Mouse (Mus musculus) urinary bladder, postnatal 36 days (tissue): Measurements from ENCODE around the gene B4galt5.
"Not testable (repeated sequence)": the region's sequence is repeated elsewhere in the genome, so short reads cannot be mapped to it uniquely, and the experiment has no call there.

Experiments used
- DNase-seq, 2 experiments: peaks; one replicate each; pipeline ENCODE4 v3.0.0; 2022; ENCODE audit warnings: low spot score in 2 of 2, mixed read lengths in 1 of 2

B4galt5 gene

DNA sequence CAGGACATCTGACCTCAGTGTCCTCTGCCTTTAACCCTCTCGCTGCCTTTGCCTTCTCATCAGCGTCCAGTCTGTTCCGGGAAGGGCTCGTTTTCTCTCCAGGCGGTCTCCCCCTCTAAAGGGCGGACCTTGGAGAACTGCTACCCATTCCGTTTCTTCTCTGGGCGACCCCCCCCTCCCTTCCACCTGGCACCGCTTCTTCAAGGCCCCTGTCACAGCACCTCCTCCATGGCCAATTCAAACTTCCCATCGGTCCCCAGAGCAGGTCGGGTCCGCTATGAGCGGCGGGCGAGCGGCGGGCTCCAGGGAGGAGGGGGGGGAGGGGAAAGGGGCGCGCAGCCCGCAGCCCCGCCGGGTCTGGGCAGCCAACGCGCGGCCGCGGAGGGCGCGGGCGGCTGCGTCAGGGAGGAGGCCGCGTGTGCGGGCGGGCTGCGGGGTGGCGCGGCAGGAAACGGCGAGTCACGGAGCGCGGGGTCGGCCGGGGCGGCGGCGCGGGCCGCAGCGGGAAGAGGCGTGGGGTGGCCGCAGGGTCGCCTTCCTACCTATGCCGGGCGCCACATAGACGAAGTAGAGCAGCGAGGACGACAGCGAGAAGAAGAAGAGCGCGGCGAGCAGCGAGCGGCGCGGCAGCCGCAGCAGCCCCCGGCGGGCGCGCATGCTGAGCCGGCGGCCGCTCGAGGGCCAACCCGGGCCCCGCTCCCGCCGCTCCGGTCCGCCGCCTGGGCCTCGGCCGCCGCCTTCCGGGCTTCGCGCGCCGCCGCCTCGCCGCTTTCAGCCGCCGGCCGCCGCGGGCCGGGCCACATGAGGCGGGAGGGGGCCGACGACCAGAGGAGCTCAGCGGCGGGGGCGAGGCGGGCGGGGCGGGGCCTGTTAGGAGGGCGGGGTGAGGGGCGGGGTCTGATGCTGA is at the start of gene B4galt5:
TSS of gene B4galt5 (minus strand) at position 808 of the 907 bp plus-strand sequence.
- peak in 1 of 2 experiments; percentile 45 for DNase-seq

DNA sequence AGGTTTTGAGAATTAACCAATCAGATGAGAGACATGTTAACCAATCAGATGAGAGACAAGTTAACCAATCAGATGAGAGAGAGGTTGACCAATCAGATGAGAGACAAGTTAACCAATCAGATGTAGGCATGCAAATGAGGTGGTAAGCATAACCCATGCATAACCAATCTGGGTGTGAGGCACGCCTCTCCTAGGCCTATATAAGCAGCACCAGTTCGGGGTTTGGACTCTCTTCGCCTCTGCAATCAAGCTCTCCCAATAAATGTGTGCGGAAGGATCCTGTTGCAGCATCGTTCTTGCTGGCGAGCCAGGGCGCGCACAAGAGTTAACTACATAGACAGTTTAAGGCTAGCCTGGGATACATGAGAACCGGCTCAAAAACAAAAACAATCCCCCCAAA is 47.4 kb upstream of the B4galt5 start:
- DNase-seq, result not testable (repeated sequence)

DNA sequence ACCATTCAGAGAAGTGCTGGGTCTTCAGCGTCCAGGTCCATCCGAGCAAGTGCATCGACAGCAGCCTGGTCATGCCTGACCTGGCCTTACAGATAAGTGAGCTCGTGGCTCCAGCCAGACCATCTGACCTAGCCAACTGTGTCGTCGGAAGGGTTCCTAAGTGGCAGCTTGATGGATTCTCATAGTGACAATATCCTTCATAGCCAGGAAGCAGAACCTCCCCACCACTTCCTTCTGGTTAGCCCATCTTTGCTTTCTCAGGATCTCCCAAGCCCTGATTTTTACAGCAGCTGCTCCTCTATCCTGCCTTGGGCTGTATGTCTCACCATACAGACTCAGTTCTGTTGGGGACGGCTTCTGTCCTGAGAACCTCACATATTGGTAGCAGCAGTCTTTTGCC is 45.4 kb upstream of the B4galt5 start:
- no peak for DNase-seq

DNA sequence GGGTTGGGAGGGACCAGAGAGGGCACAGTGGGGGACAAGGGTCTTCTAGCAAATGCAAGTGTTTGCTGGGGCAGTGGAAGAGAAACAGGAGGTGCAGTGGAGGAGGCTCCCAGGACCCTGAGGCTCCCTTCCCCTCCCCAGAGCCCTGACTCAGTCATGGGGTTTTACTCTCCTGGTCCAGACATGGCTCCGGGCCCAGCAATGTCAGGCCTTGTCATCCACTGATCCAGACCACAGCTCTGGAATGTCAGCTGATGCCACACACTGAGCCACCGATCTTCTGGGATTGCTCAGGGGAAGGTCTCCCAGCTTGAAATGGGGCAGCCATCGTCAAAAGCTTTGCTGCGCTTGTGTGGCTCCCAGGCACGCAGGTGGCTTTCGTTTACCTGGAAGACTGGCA is 38.0 kb upstream of the B4galt5 start:
- DNase-seq, result no peak

DNA sequence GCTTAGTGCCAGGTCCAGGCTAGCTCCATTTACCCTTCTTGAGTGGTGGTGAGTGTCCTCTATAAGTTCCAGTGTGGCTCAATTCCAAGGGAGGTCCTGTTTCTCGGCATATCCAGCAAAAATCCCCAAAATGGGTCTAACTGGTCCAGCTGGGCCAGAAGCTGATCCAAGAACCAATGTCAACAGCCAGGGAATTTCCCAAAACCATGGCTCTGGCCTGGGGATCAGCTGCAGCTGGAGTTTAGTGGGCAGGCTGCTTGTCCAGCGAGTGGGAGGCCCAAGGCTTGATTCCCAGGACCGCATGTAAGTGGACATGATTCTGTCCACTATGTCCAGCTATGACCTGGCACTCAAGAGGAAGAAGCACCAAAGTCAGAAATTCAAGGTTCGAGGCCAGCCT is 37.5 kb upstream of the B4galt5 start:
- no peak for DNase-seq

DNA sequence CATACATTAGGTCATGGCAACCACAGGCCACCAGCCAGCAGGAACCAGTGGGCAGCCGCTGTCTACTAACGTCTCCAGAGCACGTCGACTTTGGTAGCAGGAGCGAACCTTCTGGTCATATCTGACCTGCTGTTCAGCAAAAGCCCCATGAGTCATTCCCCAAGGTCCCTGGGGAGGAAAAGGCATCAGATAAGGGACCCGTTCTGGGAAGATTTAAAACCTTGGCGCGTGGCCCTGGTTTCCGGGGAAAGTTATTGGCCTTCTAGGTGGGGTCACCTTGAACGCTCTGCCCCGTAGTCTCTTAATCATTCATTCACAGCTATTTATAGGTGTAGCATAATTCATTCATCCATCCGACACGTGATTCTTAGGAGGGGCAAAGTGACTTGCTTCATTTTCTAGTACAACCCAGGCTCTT is 34.7 kb upstream of the B4galt5 start:
- peak; percentile 71 to 76 for DNase-seq

DNA sequence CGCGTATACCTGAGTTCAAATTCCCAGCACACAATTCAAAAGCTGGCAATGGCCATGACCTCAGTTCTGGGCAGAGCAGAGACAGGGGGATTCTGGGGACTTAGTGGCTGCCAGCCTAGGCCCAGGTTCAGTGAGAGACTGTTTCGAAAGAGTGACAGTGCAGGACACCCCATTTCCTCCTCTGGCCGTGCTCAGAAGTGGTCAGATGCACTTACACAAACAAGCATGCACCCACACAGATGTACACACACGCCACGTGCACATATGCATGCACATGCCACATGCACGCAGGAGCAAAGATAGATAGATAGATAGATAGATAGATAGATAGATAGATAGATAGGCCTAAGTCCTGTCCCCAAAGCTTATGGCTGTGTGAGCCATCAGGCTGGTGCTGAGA is 33.4 kb upstream of the B4galt5 start:
- DNase-seq, result no peak

DNA sequence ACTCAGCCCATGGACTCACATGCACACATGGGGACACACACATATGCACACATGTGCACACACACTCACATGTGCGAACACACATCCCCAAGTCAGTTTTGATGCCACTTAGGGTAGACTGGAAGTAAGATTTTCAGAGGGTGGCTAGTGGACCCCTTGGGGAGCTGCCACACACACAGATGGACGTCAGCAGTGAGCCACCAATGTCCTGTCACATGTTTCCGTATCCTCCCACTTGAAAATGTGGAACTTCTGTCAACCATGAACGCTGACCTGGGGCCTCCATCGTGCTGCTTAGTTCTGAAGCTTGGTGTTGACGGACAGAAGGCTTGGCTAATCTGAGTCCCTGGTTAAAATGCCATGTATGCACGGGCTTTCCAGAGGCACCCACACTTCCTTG is 32.6 kb upstream of the B4galt5 start:
- no peak for DNase-seq

DNA sequence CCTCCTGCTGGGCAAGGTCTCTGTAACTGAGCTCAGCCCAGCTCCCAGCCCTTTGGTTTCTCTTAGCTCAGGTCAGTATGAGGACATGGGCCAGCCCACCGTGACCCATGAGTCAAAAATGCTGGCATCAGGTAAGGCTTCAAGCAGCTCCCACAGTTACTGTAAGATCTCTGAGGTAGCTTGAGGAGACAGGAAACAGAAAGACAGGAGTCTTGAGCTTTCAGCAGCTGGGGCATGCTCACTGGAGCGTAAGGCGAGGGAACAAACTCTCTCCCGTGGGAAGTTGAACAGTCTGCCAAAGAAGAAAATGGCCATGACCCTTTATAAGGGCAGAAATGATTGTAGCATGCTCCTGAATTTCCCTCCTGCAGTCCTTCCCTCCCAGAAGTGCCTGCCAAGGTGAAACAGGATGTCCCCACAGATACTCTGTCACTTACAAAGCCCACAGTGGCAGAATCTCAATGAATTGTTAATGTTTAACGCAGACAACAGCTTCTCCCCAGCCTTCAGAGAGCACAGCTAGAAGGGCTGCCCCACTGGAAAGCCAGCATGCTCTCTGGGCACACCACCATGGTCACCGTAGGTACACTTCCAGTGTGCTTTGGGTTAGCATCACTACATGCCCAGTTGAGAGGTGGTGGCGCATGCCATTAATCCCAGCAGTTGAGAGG is 31.8 kb upstream of the B4galt5 start:
- no peak for DNase-seq

DNA sequence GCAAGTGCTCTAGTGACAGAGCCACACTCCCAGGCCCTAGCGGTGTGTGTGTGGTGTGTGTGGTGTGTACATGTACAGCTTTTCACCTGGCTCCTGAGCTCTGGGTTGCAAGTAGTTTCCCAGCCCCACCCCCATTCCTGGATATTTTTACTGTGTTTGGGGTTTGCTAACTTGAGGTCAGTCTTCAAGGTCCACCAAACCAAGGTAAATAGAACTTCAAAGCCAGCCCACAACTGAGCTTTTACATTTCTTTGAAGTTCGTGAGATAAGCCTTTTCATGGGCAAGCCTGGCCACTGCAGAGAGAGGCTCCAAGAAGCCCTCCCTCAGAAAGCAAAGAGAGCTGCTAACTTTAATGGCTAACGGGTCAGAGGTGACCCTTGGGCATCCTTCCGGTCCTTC is 30.0 kb upstream of the B4galt5 start:
- DNase-seq, result no peak

DNA sequence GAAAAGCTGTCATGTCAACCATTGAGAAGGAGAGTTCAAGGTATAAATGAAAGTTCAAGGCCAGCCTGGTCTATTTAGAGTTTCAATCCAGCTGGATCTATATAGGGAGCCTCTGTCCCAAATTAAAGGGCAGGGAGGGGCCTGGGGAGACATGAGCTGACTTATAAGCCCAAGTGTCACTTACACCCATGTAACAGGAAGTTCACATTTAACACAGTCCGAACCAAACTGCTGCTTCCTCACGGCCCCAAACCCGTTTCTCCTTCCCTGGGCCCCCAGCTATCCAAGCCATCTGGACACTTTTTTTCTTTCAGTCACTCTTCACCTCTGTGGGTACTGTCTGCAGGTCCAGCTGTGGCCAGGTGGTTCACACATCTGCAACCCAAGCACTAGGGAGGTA is 28.7 kb upstream of the B4galt5 start:
- DNase-seq, result no peak

DNA sequence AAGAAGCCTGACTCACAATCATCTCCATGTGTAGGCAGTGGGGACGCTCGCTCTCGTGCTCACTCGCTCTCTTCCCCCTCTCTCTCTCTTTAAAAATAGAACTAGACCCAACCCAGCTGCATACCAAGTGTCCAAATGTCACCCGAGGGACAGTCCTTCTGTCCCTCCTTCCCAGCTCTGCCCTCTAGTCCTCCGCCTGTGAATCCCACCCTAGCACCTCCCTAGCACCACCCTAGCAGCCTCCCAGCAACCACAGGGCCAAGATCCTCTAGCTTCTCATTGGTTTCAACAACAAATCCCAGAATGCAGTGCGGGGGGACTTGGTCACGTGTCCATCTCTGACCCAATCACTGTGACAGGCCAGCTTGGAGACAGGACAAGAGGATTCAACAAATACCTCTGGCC is 27.2 kb upstream of the B4galt5 start:
- no peak for DNase-seq

DNA sequence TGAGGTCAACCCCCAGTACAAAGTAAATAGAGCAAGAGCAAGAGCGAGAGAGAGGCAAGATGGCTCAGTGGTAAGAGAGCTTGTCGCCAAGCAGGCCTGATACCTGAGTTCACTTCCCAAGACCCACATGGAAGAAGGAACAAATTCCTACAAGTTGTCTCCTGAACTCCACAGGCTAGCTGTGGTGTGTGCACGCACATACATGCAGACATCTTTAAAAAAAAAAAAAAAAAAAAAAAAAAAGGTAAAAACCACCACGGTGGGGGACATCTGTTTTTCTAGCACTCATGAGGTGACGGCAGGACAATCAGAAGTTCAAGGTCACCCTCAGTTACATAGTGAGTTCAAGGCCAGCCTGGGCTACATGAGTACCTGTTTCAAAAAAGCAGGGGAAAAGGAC is 26.7 kb upstream of the B4galt5 start:
- no peak for DNase-seq

DNA sequence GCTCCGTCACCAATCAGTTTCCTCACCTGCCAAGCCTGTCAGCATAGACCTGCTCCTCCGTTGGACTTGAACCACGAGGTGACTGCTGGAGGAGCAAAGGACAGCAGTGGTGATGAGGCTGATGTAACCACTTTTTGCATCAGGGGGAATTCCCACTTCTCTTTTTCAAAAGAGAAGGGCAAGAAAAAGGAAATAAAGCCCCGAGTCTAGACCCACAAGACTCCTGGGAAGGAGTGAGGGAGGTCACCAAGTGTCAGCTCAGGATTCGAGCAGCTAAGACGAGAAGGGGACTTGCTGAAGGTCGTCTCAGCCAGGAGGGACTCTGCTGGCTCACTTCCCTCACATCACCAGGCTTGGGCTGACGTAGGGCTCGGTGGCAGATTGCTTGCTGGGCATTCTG is 26.2 kb upstream of the B4galt5 start:
- DNase-seq, result no peak

DNA sequence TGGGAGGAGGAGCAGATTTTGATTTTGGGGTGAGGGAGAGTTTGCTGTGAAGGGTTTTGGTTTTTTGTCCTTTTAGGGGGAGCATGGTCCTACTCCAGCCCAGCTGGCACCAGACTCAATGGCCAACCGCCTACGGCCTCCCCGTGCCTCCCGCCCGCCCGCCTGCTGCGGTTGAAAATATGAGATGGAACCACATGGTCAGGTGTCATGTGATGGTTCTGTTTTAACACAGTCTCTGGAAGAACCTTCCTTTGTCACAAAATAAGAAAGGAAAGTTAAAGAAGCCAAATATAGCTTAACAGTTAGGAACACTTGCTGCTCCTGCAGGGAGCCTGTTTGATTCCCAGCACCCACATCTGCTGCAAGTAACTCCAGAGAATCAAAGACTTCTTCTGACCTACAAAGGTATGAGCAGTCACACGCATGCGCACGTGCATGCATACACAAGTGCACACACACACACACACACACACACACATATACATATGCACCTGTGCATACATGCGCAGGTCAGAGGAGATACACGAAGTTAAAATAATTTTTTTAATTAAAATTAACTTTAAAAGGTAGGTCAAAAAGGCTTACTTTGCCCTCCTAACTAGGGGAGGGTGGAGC is 25.3 kb upstream of the B4galt5 start:
- no peak for DNase-seq

DNA sequence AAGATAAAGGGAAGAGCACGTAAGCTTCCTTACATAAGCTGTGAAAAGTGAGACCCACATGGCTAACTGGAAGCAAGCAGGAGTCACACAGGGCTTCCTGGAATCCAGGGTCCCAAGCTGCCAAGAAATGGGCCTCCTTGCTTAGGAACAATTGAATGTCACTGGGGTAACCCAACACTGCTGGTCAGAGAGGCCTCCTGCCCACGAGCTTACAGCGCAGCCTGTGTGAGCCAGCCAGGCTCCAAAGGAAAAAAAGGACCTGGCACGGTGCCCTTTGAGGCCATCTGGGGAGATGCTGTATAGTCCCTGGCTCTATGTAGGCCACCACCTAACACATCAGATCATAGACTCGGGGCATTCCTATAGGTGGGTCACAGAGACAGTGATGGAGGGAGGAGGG is 24.3 kb upstream of the B4galt5 start:
- no peak for DNase-seq

DNA sequence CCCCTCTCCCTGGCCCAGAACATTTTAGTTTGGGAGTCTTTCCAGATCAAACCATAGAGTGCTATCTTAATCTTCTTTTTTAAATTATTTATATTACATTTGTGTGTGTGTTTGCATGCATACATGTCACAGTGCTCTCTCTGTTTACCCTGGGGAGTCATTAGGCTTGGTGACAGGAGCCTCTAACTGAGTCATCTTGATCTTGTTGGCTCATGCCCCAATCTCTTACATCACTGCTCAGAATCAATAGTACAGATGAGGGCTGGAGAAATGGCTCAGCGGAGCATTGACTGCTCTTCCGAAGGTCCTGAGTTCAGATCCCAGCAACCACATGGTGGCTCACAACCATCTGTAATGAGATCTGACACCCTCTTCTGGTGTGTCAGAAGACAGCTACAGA is 22.5 kb upstream of the B4galt5 start:
- no peak for DNase-seq

DNA sequence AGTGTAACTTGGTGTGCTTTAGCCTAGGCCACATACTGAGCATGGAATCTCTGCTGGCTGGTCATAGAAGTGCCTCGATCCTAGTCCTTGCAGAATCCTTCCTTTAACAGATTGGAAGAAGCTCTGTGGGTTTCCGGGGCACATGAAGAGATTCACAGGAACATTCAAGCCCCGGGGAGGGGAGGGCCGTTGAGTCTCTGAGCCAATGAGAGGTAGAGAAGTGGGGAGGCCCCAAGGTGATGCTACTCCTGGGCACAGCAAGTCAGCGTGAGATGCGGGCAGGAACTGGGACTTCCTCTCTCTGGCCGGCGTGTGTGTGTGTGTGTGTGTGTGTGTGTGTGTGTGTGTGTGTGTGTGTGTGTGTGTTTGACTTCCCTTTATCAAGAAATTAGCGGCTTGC is 19.3 kb upstream of the B4galt5 start:
- no peak for DNase-seq

DNA sequence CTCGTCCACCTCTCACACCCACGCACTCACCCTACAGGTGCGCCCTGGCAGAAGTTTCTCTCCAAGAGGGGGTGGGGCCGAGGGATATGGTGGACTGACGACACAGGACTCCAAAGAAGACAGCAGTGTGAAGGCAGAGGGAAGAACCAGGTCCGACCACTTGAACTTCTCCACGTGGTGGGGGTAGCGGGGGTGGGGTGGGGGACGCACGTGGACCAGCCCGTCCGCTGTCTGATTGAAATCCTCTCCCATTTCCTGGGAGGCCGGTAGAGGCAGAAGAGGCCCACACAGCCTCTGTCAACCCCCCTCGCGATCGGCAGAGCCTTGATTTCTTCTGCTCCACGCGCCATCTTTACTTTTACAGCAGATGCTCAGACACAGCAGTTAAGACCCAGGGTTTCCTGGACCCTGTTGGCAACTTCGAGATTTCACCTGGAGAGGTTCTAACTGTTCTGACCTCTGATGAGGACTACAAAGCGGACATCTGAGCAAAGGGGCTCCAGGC is 18.8 kb upstream of the B4galt5 start:
- no peak for DNase-seq

DNA sequence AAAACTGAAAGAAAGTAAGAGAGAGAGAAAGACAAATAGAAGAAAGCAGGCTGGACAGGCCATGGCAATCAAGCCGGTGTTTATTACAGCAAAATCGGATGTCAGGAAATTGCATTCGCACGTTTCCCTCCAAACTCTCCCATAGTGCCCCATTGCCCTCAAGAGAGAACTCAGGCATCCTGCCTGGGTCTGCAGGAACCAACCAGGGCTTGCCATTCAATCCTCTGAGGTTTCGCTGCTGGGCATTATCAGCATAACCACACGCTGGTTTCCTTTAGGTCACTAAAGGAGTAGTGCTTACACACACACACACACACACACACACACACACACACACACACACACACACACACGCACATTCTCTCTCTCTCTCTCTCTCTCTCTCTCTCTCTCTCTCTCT is 18.3 kb upstream of the B4galt5 start:
- no peak for DNase-seq

DNA sequence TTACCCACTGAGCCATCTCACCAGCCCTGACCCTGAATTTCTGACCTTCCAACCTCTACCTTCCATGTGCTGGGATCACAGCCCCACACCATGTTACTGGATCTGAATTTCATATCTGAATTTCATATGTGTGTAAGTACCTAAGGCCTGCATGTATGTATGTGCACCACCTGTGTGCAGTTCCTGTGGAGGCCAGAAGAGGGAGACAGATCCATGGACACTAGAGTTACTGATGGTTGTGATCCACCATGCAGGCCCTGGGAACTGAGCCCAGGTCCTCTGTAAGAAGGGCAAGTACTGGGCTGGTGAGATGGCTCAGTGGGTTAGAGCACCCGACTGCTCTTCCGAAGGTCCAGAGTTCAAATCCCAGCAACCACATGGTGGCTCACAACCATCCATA is 16.1 kb upstream of the B4galt5 start:
- DNase-seq, result no peak

DNA sequence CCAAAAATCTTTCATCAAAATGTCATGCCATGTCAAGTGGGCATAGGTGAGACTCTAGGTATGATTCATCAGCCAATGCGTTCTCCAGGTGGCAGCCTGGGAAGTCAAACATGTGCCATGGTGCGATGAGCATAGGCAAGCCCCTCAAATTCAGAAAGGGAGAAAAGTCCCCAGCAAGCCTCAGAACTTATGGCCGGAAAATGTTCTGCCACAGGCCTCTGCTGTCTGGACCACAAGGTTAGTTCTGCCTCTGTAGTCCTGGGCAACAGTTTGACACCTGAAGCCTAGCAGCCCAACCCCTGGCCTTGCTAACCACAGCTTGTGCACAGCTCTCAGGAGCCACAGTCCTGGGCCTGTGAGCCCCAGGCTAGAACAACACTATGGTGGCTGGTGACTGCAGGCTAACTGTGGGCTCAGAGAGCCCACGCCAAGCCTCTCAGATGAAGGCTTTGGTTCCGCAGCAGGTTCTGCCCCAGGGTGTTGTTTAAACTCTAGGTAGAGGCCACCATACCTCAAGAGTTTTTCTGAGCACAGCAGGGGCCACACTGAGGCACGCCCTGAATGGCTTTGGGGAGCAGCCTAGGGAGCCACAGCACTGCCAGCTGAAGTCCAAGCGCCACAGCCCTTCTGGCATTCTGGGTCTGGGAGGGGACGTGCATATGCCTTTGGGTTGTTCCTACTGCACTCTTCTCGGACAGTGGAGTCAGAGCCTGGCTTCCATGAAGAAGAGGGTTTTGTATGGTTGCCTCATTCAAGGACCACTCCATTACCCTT is 14.5 kb upstream of the B4galt5 start:
- DNase-seq, result no peak
